Mouse (Mus musculus) ES-Bruce4 (cell line): ENCODE measurements around the gene Slc22a16. TPM values are rescaled to one million over a fixed set of nuclear protein-coding genes. Genes with fewer than 3 reads are reported as not detected.

ENCODE experiments used
- H3K27ac ChIP-seq: 2 replicates; pipeline ENCODE4 v1.5.1; 2012; ENCODE audit warnings: low read length, inconsistent platforms; ENCODE audit not compliant: insufficient read depth
- H3K27me3 ChIP-seq: 2 replicates; pipeline ENCODE4 v1.6.1; 2012; ENCODE audit warnings: mild to moderate bottlenecking, low read length, inconsistent platforms; ENCODE audit not compliant: control insufficient read depth, poor library complexity, insufficient read depth, severe bottlenecking
- H3K36me3 ChIP-seq: 2 replicates; pipeline ENCODE4 v1.6.1; 2012; ENCODE audit warnings: inconsistent platforms, mild to moderate bottlenecking, low read length, moderate library complexity; ENCODE audit not compliant: control insufficient read depth, poor library complexity, insufficient read depth, severe bottlenecking
- H3K4me1 ChIP-seq: one replicate; pipeline ENCODE4 v1.8.1; 2011; ENCODE audit warnings: low read length; ENCODE audit not compliant: control insufficient read depth, insufficient read depth
- H3K4me3 ChIP-seq: 2 replicates; pipeline ENCODE4 v1.5.1; 2011; ENCODE audit warnings: low read depth, mild to moderate bottlenecking, low read length
- H3K9ac ChIP-seq: 2 replicates; pipeline ENCODE4 v1.6.1; 2012; ENCODE audit warnings: low read depth, mild to moderate bottlenecking, inconsistent platforms; ENCODE audit not compliant: poor library complexity, severe bottlenecking
- H3K9me3 ChIP-seq: replicated peaks from 2 replicates; pipeline ENCODE4 v1.6.1; 2012; ENCODE audit warnings: mild to moderate bottlenecking, low read length, inconsistent platforms; ENCODE audit not compliant: control insufficient read depth, poor library complexity, insufficient read depth, severe bottlenecking
- CTCF ChIP-seq: IDR thresholded peaks from one replicate; pipeline ENCODE4 v1.8.1; 2011; ENCODE audit warnings: low read depth, low read length
- EP300 ChIP-seq: IDR thresholded peaks from 2 replicates; pipeline ENCODE4 v1.6.1; 2011; ENCODE audit warnings: low read depth, low read length; ENCODE audit not compliant: insufficient read depth
- POLR2A ChIP-seq: IDR thresholded peaks from one replicate; pipeline ENCODE4 v1.8.1; 2011; ENCODE audit warnings: low read length; ENCODE audit not compliant: insufficient read depth
- polyA plus RNA-seq: library from polyadenylated mRNA; stranded (reverse); fragments of >200 nt; gene quantifications from 2 replicates; pipeline ENCODE4 v1.2.4, GENCODE M21; 2011; ENCODE audit warnings: low read depth; ENCODE audit not compliant: missing spikeins, insufficient read depth, insufficient read length

Gene Slc22a16
- polyA plus RNA-seq, 1 experiment = not detected

- H3K9ac ChIP-seq = no peak overlapping the region
- H3K27ac ChIP-seq = no peak overlapping the region
- peaks cover 4% of the 10 kb centered on the region; the same call in 1 of the 2 replicates for H3K9me3 ChIP-seq
- TF ChIP-seq POLR2A = no peak
- TF ChIP-seq CTCF = no peak
- no peak for TF ChIP-seq EP300
- H3K36me3 ChIP-seq = no peaks in the 10 kb centered on the region
- H3K4me3 ChIP-seq = no peak overlapping the region
- H3K4me1 ChIP-seq = no peaks in the 10 kb centered on the region
- H3K27me3 ChIP-seq = no peaks in the 10 kb centered on the region
Measured at GRCm38 (mm10) chr10:40648776-40649175, 78.6 kb downstream of the Slc22a16 start.

DNA sequence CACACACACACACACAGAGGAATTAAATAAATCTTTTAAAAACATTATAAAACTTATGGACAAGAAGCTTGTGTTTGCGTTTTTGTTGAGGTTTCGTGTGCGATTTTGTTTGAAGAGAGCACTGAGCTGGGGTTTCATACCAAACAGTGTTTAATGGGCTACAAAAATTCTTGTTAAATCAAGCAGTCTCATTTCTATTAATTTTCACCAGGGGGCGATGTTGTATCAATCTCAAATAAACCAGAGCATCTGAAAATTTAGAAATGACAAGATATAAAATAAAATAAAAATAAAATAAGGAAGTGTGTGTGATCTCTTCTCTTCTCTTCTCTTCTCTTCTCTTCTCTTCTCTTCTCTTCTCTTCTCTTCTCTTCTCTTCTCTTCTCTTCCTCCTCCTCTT lies 79.5 kb downstream of the Slc22a16 start:
- Histone ChIP-seq H3K36me3 (no peaks in the 10 kb centered on the region), H3K27ac (no peak overlapping the region), H3K4me1 (no peaks in the 10 kb centered on the region), H3K27me3 (no peaks in the 10 kb centered on the region), H3K4me3 (no peak overlapping the region), H3K9me3 (peaks cover 4% of the 10 kb centered on the region; the same call in 1 of the 2 replicates), H3K9ac (no peak overlapping the region)
- TF ChIP-seq POLR2A = no peak
- TF ChIP-seq EP300 = no peak
- no peak for TF ChIP-seq CTCF

- Histone ChIP-seq H3K9me3 (no peaks in the 10 kb centered on the region), H3K27me3 (no peaks in the 10 kb centered on the region), H3K36me3 (no peaks in the 10 kb centered on the region), H3K4me3 (no peak overlapping the region), H3K9ac (no peak overlapping the region), H3K27ac (no peak overlapping the region), H3K4me1 (no peaks in the 10 kb centered on the region)
- no peak for TF ChIP-seq POLR2A
- no peak for TF ChIP-seq CTCF
- no peak for TF ChIP-seq EP300
Measured at GRCm38 (mm10) chr10:40651676-40652075, 81.5 kb downstream of the Slc22a16 start.

Other genes starting within 250 kb of the Slc22a16 start
- gene Cdk19, start 230.8 kb upstream of the Slc22a16 start, polyA plus RNA-seq = 14.1 and 16.0 TPM in 2 replicates
- gene Ddo, start 59.7 kb downstream of the Slc22a16 start, polyA plus RNA-seq = 0.32 TPM in 1 of 2 replicates, not detected in the other
- gene Mettl24, start 112.9 kb downstream of the Slc22a16 start, polyA plus RNA-seq = 0.39 and 0.44 TPM in 2 replicates